Mouse (Mus musculus) heart, postnatal 25 days (tissue): ENCODE measurements around the gene Abca7. TPM values are rescaled to one million over a fixed set of nuclear protein-coding genes. Genes with fewer than 3 reads are reported as not detected.

Experiments used
- DNase-seq: peaks from one replicate; pipeline ENCODE4 v3.0.0; 2022; ENCODE audit warnings: low spot score
- intact Hi-C: fragments of 180-260 bp; cut with DNase I; formaldehyde crosslinking; loops from one replicate; pipeline ENCODE4 v1.15.1; 2025
- total RNA-seq, 2 experiments: library from RNA; stranded (reverse); gene quantifications; 2 replicates each; pipeline ENCODE4 v1.2.3; 2021

The Abca7 gene
- total RNA-seq, 2 experiments from 2014 or later, result 6.5 to 6.7 TPM

- intact Hi-C loops, result no loop called here
- no peak for DNase-seq
Observed at GRCm38 (mm10) chr10:79971183-79971497, 25.2 kb upstream of the Abca7 start.

- DNase-seq, result no peak
- intact Hi-C loops, result no loop called here
Observed at GRCm38 (mm10) chr10:79972831-79973230, 23.5 kb upstream of the Abca7 start.

GRCm38 (mm10) chr10:79974087-79974486 is 22.2 kb upstream of the Abca7 start:
- no peak for DNase-seq
- intact Hi-C loops, result no loop called here

- no peak for DNase-seq
- intact Hi-C loops, result no loop called here
Observed at GRCm38 (mm10) chr10:79974668-79975067, 21.6 kb upstream of the Abca7 start.

- intact Hi-C loops, result no loop called here
- no peak for DNase-seq
Observed at GRCm38 (mm10) chr10:79976071-79976721, 20.1 kb upstream of the Abca7 start.

- no peak for DNase-seq
- intact Hi-C loops, result no loop called here
Observed at GRCm38 (mm10) chr10:79976722-79977107, 19.6 kb upstream of the Abca7 start.

- intact Hi-C loops, result no loop called here
- DNase-seq, result no peak
Observed at GRCm38 (mm10) chr10:79977324-79977723, 19.0 kb upstream of the Abca7 start.

- DNase-seq, result no peak
- intact Hi-C loops, result no loop called here
Observed at GRCm38 (mm10) chr10:79978061-79978460, 18.2 kb upstream of the Abca7 start.

GRCm38 (mm10) chr10:79979401-79980155 is 16.7 kb upstream of the Abca7 start:
- DNase-seq, result no peak
- intact Hi-C loops, result no loop called here

GRCm38 (mm10) chr10:79983205-79983604 is 13.1 kb upstream of the Abca7 start:
- no peak for DNase-seq
- intact Hi-C loops, result loop anchor here (1.0 kb wide), 1 partner anchor 23 kb away; the partner anchor contains the start of gene Wdr18

- no peak for DNase-seq
Observed at GRCm38 (mm10) chr10:79983670-79984069, 12.6 kb upstream of the Abca7 start.

GRCm38 (mm10) chr10:79984195-79984816 is 12.0 kb upstream of the Abca7 start, which contains the start of gene Tmem259:
Gene Tmem259, minus strand, starts transcription at chr10:79984330.
- intact Hi-C loops, result no loop called here
- DNase-seq, result peak; percentile 75

More at GRCm38 (mm10) chr10:79983670-79984069, 12.6 kb upstream of the Abca7 start:
- intact Hi-C loops, result loop anchor here (1.0 kb wide), 1 partner anchor 23 kb away; the partner anchor contains the start of gene Wdr18

- DNase-seq, result peak; percentile 97
- intact Hi-C loops, result loop anchor here (5.0 kb wide), 1 partner anchor 152 kb away; the partner anchor contains the start of gene Atp5d
Observed at GRCm38 (mm10) chr10:79984871-79985270, 11.4 kb upstream of the Abca7 start.

GRCm38 (mm10) chr10:79985334-79986231 is 10.7 kb upstream of the Abca7 start:
- DNase-seq, result peak; percentile 58
- intact Hi-C loops, result loop anchor here (2.0 to 5.0 kb wide), 2 partner anchors 129 to 152 kb away; partner anchors contain the start of genes Atp5d and Stk11

GRCm38 (mm10) chr10:79986232-79986878 is 9.9 kb upstream of the Abca7 start:
- DNase-seq, result no peak
- intact Hi-C loops, result loop anchor here (2.0 to 5.0 kb wide), 2 partner anchors 128 to 151 kb away; partner anchors contain the start of genes Atp5d and Stk11

GRCm38 (mm10) chr10:79986963-79987362 is 9.3 kb upstream of the Abca7 start:
- intact Hi-C loops, result loop anchor here (2.0 to 5.0 kb wide), 2 partner anchors 128 to 150 kb away; partner anchors contain the start of genes Atp5d and Stk11
- DNase-seq, result peak; percentile 71

- no peak for DNase-seq
- intact Hi-C loops, result loop anchor here (2.0 to 5.0 kb wide), 2 partner anchors 127 to 149 kb away; partner anchors contain the start of genes Atp5d and Stk11
Observed at GRCm38 (mm10) chr10:79987771-79988505, 8.4 kb upstream of the Abca7 start.
